Mouse (Mus musculus) hindbrain, postnatal 0 days (tissue): ENCODE data around the gene Mr1. TPM values are rescaled to one million over a fixed set of nuclear protein-coding genes. Genes with fewer than 3 reads are reported as not detected.
A peak's percentile ranks its signal among the peaks of the same experiment; 100 is the strongest.
"Not testable (repeated sequence)": the region's sequence is repeated elsewhere in the genome, so short reads cannot be mapped to it uniquely, and the experiment has no call there.

Experiments
- ATAC-seq: fragments of 200-750 bp; cut with Nextera tagmentation; 2 replicates; pipeline ENCODE4 v1.8.0; 2017; ENCODE audit warnings: mild to moderate bottlenecking, moderate TSS enrichment, moderate library complexity
- DNase-seq: peaks from one replicate; pipeline ENCODE4 v3.0.0-alpha.2; 2015; ENCODE audit warnings: low spot score
- H3K27ac ChIP-seq: fragments of 300-500 bp; sonication (generic); 2 replicates; pipeline ENCODE4 v1.5.1; 2014; ENCODE audit warnings: mild to moderate bottlenecking
- H3K27me3 ChIP-seq: fragments of 300-500 bp; sonication (generic); 2 replicates; pipeline ENCODE4 v1.6.1; 2014; ENCODE audit warnings: low read length, mixed read lengths; ENCODE audit not compliant: insufficient read depth
- H3K36me3 ChIP-seq: fragments of 300-500 bp; sonication (generic); 2 replicates; pipeline ENCODE4 v1.6.1; 2014; ENCODE audit warnings: low read length, mixed read lengths; ENCODE audit not compliant: insufficient read depth
- H3K4me1 ChIP-seq: fragments of 300-500 bp; sonication (generic); 2 replicates; pipeline ENCODE4 v1.6.1; 2014; ENCODE audit warnings: antibody characterized with exemption, low read length, mixed read lengths; ENCODE audit not compliant: insufficient read depth
- H3K4me2 ChIP-seq: fragments of 300-500 bp; sonication (generic); 2 replicates; pipeline ENCODE4 v1.6.1; 2014; ENCODE audit warnings: low read depth, mild to moderate bottlenecking, low read length, moderate library complexity, mixed read lengths
- H3K4me3 ChIP-seq: fragments of 300-500 bp; sonication (generic); 2 replicates; pipeline ENCODE4 v1.5.1; 2014; ENCODE audit warnings: low read length
- H3K9ac ChIP-seq: fragments of 300-500 bp; sonication (generic); replicated peaks from 2 replicates; pipeline ENCODE4 v1.6.1; 2014; ENCODE audit warnings: mild to moderate bottlenecking, low read length, moderate library complexity, mixed read lengths
- H3K9me3 ChIP-seq: fragments of 300-500 bp; sonication (generic); 2 replicates; pipeline ENCODE4 v1.6.1; 2016; ENCODE audit warnings: low read length, mixed read lengths
- CTCF ChIP-seq: IDR thresholded peaks from 2 replicates; pipeline ENCODE4 v1.5.1; 2016; ENCODE audit warnings: antibody characterized with exemption, control low read depth, low read depth
- WGBS: fragments of 180-500 bp; shearing (Covaris S2); extraction: QIAGEN DNeasy Blood & Tissue Kit; methylation state at CpG from one replicate; pipeline ENCODE4 v1.1.7; 2014; 5-methylcytosine and 5-hydroxymethylcytosine counted together
- polyA plus RNA-seq: library from polyadenylated mRNA; unstranded; fragments of >200 nt; fragmentation: Nextera tagmentation; extraction: Ambion mirVana; gene quantifications from 2 replicates; pipeline ENCODE4 v1.2.1, GENCODE M21; 2015
- total RNA-seq: library from RNA; depleted of rRNA; stranded (reverse); fragments of >200 nt; gene quantifications from 2 replicates; pipeline ENCODE4 v1.2.3, GENCODE M21; 2014

Mr1 gene
- total and polyA plus RNA-seq, 2 experiments from 2014 or later = 3.0 to 8.4 TPM

GRCm38 (mm10) chr1:155178192-155178924 is 31.7 kb upstream of the Mr1 start:
- no peak overlapping the region for H3K9ac ChIP-seq

GRCm38 (mm10) chr1:155174424-155174823 is 27.8 kb upstream of the Mr1 start:
- no peaks in the 10 kb centered on the region for H3K9me3 ChIP-seq
- WGBS = 95% methylated on average over 1 of the region's 1 CpGs
- H3K36me3 ChIP-seq = peaks cover 9% of the 10 kb centered on the region
- ATAC-seq = no peak
- H3K27me3 ChIP-seq = no peaks in the 10 kb centered on the region
- no peak overlapping the region for H3K9ac ChIP-seq
- TF ChIP-seq CTCF = no peak
- H3K4me2 ChIP-seq = no peak overlapping the region
- no peak for DNase-seq
- no peak overlapping the region for H3K4me3 ChIP-seq
- H3K4me1 ChIP-seq = peaks cover 2% of the 10 kb centered on the region; the same call in 1 of the 2 replicates
- H3K27ac ChIP-seq = no peak overlapping the region

More at GRCm38 (mm10) chr1:155178192-155178924, 31.7 kb upstream of the Mr1 start:
- no peak overlapping the region for H3K27ac ChIP-seq
- no peaks in the 10 kb centered on the region for H3K4me1 ChIP-seq
- H3K27me3 ChIP-seq = no peaks in the 10 kb centered on the region
- no peaks in the 10 kb centered on the region for H3K9me3 ChIP-seq
- DNase-seq (no peak), ATAC-seq (no peak)
- H3K36me3 ChIP-seq = peaks cover 15% of the 10 kb centered on the region
- H3K4me2 ChIP-seq = no peak overlapping the region
- no peak for TF ChIP-seq CTCF
- no peak overlapping the region for H3K4me3 ChIP-seq
- WGBS = 71% methylated on average over 2 of the region's 2 CpGs

- H3K27me3 ChIP-seq, H3K9me3 ChIP-seq, ATAC-seq, H3K27ac ChIP-seq, H3K4me2 ChIP-seq, H3K9ac ChIP-seq, H3K4me3 ChIP-seq, H3K36me3 ChIP-seq, H3K4me1 ChIP-seq, DNase-seq: not testable (repeated sequence)
- 80% methylated on average over 1 of the region's 1 CpGs for WGBS
Measured at GRCm38 (mm10) chr1:155173644-155174016, 27.0 kb upstream of the Mr1 start.

GRCm38 (mm10) chr1:155172895-155173643 is 26.5 kb upstream of the Mr1 start:
- no peak overlapping the region for H3K27ac ChIP-seq
- no peaks in the 10 kb centered on the region for H3K9me3 ChIP-seq
- peaks cover 7% of the 10 kb centered on the region; the same call in 1 of the 2 replicates for H3K4me1 ChIP-seq
- H3K4me3 ChIP-seq = no peak overlapping the region
- DNase-seq (no peak), ATAC-seq (no peak)
- no peak overlapping the region for H3K9ac ChIP-seq
- H3K36me3 ChIP-seq = peaks cover 5% of the 10 kb centered on the region
- no peak for TF ChIP-seq CTCF
- 84% methylated on average over 3 of the region's 3 CpGs for WGBS
- H3K27me3 ChIP-seq = no peaks in the 10 kb centered on the region
- H3K4me2 ChIP-seq = no peak overlapping the region

- Histone ChIP-seq H3K27me3 (no peaks in the 10 kb centered on the region), H3K27ac (no peak overlapping the region), H3K4me3 (no peak overlapping the region), H3K4me2 (no peak overlapping the region), H3K9ac (no peak overlapping the region), H3K4me1 (peaks cover 7% of the 10 kb centered on the region; the same call in 1 of the 2 replicates), H3K36me3 (no peaks in the 10 kb centered on the region), H3K9me3 (no peaks in the 10 kb centered on the region)
- no peak for TF ChIP-seq CTCF
- ATAC-seq (no peak), DNase-seq (no peak)
Measured at GRCm38 (mm10) chr1:155169935-155170334, 23.3 kb upstream of the Mr1 start.

GRCm38 (mm10) chr1:155167453-155167852 is 20.8 kb upstream of the Mr1 start:
- no peak for TF ChIP-seq CTCF

GRCm38 (mm10) chr1:155158970-155159484 is 12.4 kb upstream of the Mr1 start:
- TF ChIP-seq CTCF = 0 out of 2 replicates have a peak, but pooled peaks have one; percentile 9
- DNase-seq = peak; percentile 65
- no peaks in the 10 kb centered on the region for H3K27me3 ChIP-seq
- H3K9ac ChIP-seq = peak overlapping the region; percentile 70
- peak; percentile 56 for ATAC-seq
- peak overlapping the region; percentile 88 for H3K27ac ChIP-seq
- H3K4me3 ChIP-seq = peak overlapping the region; percentile 68
- H3K36me3 ChIP-seq = no peaks in the 10 kb centered on the region
- under 1% methylated on average over 46 of the region's 46 CpGs for WGBS
- H3K4me1 ChIP-seq = peaks cover 3% of the 10 kb centered on the region; the same call in 1 of the 2 replicates
- H3K9me3 ChIP-seq = no peaks in the 10 kb centered on the region
- peak overlapping the region; percentile 69 for H3K4me2 ChIP-seq

More at GRCm38 (mm10) chr1:155167453-155167852, 20.8 kb upstream of the Mr1 start:
- WGBS = 91% methylated on average over 3 of the region's 3 CpGs
- Histone ChIP-seq H3K9me3 (no peaks in the 10 kb centered on the region), H3K4me1 (peaks cover 10% of the 10 kb centered on the region; the same call in 1 of the 2 replicates), H3K27ac (no peak overlapping the region), H3K4me2 (no peak overlapping the region), H3K27me3 (no peaks in the 10 kb centered on the region), H3K36me3 (no peaks in the 10 kb centered on the region), H3K9ac (no peak overlapping the region), H3K4me3 (no peak overlapping the region)
- ATAC-seq = no peak
- no peak for DNase-seq
